Mouse (Mus musculus) embryonic facial prominence, embryonic 14.5 days (tissue): ENCODE measurements around the gene Plxna1. TPM values are rescaled to one million over a fixed set of nuclear protein-coding genes. Genes with fewer than 3 reads are reported as not detected.

ENCODE experiments used
- ATAC-seq: fragments of 200-750 bp; cut with Nextera tagmentation; 2 replicates; pipeline ENCODE4 v1.8.0; 2017; ENCODE audit warnings: low read depth, moderate number of reproducible peaks, moderate TSS enrichment
- DNase-seq: peaks from one replicate; pipeline ENCODE4 v3.0.0-alpha.2; 2015; ENCODE audit warnings: low spot score
- H3K27ac ChIP-seq: fragments of 300-500 bp; sonication (generic); replicated peaks from 2 replicates; pipeline ENCODE4 v1.5.1; 2014; ENCODE audit warnings: low read depth, mild to moderate bottlenecking, low read length, moderate library complexity
- H3K27me3 ChIP-seq: fragments of 300-500 bp; sonication (generic); replicated peaks from 2 replicates; pipeline ENCODE4 v1.6.1; 2014; ENCODE audit warnings: low read length; ENCODE audit not compliant: control insufficient read depth, insufficient read depth
- H3K36me3 ChIP-seq: fragments of 300-500 bp; sonication (generic); 2 replicates; pipeline ENCODE4 v1.6.1; 2014; ENCODE audit warnings: low read length, mixed read lengths; ENCODE audit not compliant: control insufficient read depth, insufficient read depth
- H3K4me1 ChIP-seq: fragments of 300-500 bp; sonication (generic); 2 replicates; pipeline ENCODE4 v1.6.1; 2014; ENCODE audit warnings: antibody characterized with exemption, low read length; ENCODE audit not compliant: control insufficient read depth, insufficient read depth
- H3K4me2 ChIP-seq: fragments of 300-500 bp; sonication (generic); 2 replicates; pipeline ENCODE4 v1.6.1; 2014; ENCODE audit warnings: low read depth, mild to moderate bottlenecking, low read length, moderate library complexity, mixed read lengths
- H3K4me3 ChIP-seq: fragments of 300-500 bp; sonication (generic); 2 replicates; pipeline ENCODE4 v1.5.1; 2014; ENCODE audit warnings: low read depth, mild to moderate bottlenecking, low read length
- H3K9ac ChIP-seq: fragments of 300-500 bp; sonication (generic); 2 replicates; pipeline ENCODE4 v1.6.1; 2014; ENCODE audit warnings: low read depth, mild to moderate bottlenecking, low read length, moderate library complexity, mixed read lengths
- H3K9me3 ChIP-seq: fragments of 300-500 bp; sonication (generic); 2 replicates; pipeline ENCODE4 v1.6.1; 2016; ENCODE audit warnings: low read length; ENCODE audit not compliant: control insufficient read depth
- WGBS: fragments of 180-500 bp; shearing (Covaris S2); extraction: QIAGEN DNeasy Blood & Tissue Kit; methylation state at CpG from one replicate; pipeline ENCODE4 v1.1.7; 2014; 5-methylcytosine and 5-hydroxymethylcytosine counted together
- polyA plus RNA-seq: library from polyadenylated mRNA; unstranded; fragments of >200 nt; fragmentation: Nextera tagmentation; extraction: Ambion mirVana; gene quantifications from 2 replicates; pipeline ENCODE4 v1.2.1, GENCODE M21; 2014

The Plxna1 gene
- polyA plus RNA-seq, 1 experiment from 2014 or later = 31.8 TPM

GRCm38 (mm10) chr6:89355661-89356060 lies 6.8 kb downstream of the Plxna1 start:
- WGBS = 38% methylated on average over 7 of the region's 7 CpGs
- Histone ChIP-seq H3K4me3 (no peak overlapping the region), H3K9me3 (no peaks in the 10 kb centered on the region), H3K4me1 (peaks cover 47% of the 10 kb centered on the region), H3K4me2 (no peak overlapping the region), H3K9ac (no peak overlapping the region), H3K36me3 (peaks cover 54% of the 10 kb centered on the region), H3K27me3 (no peaks in the 10 kb centered on the region), H3K27ac (no peak overlapping the region)
- DNase-seq = no peak
- ATAC-seq = no peak

GRCm38 (mm10) chr6:89354726-89355125 lies 7.7 kb downstream of the Plxna1 start:
- Histone ChIP-seq H3K27me3 (no peaks in the 10 kb centered on the region), H3K4me3 (no peak overlapping the region), H3K9ac (no peak overlapping the region), H3K36me3 (peaks cover 63% of the 10 kb centered on the region), H3K9me3 (no peaks in the 10 kb centered on the region), H3K4me2 (no peak overlapping the region), H3K27ac (no peak overlapping the region), H3K4me1 (peaks cover 40% of the 10 kb centered on the region)
- no peak for ATAC-seq
- DNase-seq = no peak
- 87% methylated on average over 12 of the region's 12 CpGs for WGBS

GRCm38 (mm10) chr6:89354076-89354475 lies 8.3 kb downstream of the Plxna1 start:
- Histone ChIP-seq H3K4me1 (peaks cover 34% of the 10 kb centered on the region), H3K36me3 (peaks cover 69% of the 10 kb centered on the region), H3K27ac (0 out of 2 replicates have a peak overlapping the region, but pooled peaks have one; percentile 65), H3K4me2 (no peak overlapping the region), H3K9ac (peak overlapping the region; percentile 25; the same call in 1 of the 2 replicates), H3K27me3 (no peaks in the 10 kb centered on the region), H3K4me3 (no peak overlapping the region), H3K9me3 (no peaks in the 10 kb centered on the region)
- no peak for DNase-seq
- 72% methylated on average over 4 of the region's 5 CpGs for WGBS
- no peak for ATAC-seq

- DNase-seq = peak; percentile 81
- no peak overlapping the region for H3K4me3 ChIP-seq
- H3K4me1 ChIP-seq = peaks cover 30% of the 10 kb centered on the region
- peaks cover 78% of the 10 kb centered on the region for H3K36me3 ChIP-seq
- H3K27ac ChIP-seq = peak overlapping the region; percentile 65; the same call in 1 of the 2 replicates
- peak; percentile 32; the same call in 1 of the 2 replicates for ATAC-seq
- H3K9me3 ChIP-seq = no peaks in the 10 kb centered on the region
- no peaks in the 10 kb centered on the region for H3K27me3 ChIP-seq
- H3K4me2 ChIP-seq = no peak overlapping the region
- H3K9ac ChIP-seq = peak overlapping the region; percentile 8; the same call in 1 of the 2 replicates
- WGBS = 67% methylated on average over 8 of the region's 8 CpGs
These were observed 9.3 kb downstream of the Plxna1 start for GRCm38 (mm10) chr6:89353101-89353500.

GRCm38 (mm10) chr6:89351441-89352137 lies 10.8 kb downstream of the Plxna1 start:
- peak overlapping the region; percentile 73 for H3K27ac ChIP-seq
- peaks cover 30% of the 10 kb centered on the region for H3K4me1 ChIP-seq
- H3K9ac ChIP-seq = peak overlapping the region; percentile 26; the same call in 1 of the 2 replicates
- H3K36me3 ChIP-seq = peaks cover 72% of the 10 kb centered on the region
- H3K4me2 ChIP-seq = no peak overlapping the region; the same call in 1 of the 2 replicates
- DNase-seq (peak; percentile 92), ATAC-seq (peak; percentile 51)
- H3K4me3 ChIP-seq = no peak overlapping the region
- no peaks in the 10 kb centered on the region for H3K27me3 ChIP-seq
- H3K9me3 ChIP-seq = no peaks in the 10 kb centered on the region
- WGBS = 19% methylated on average over 5 of the region's 5 CpGs

GRCm38 (mm10) chr6:89350520-89350919 lies 11.9 kb downstream of the Plxna1 start:
- no peak overlapping the region for H3K4me3 ChIP-seq
- no peak for DNase-seq
- no peaks in the 10 kb centered on the region for H3K27me3 ChIP-seq
- no peak overlapping the region for H3K4me2 ChIP-seq
- H3K36me3 ChIP-seq = peaks cover 65% of the 10 kb centered on the region
- H3K9ac ChIP-seq = no peak overlapping the region
- peak overlapping the region; percentile 73; the same call in 1 of the 2 replicates for H3K27ac ChIP-seq
- no peak for ATAC-seq
- peaks cover 35% of the 10 kb centered on the region for H3K4me1 ChIP-seq
- 100% methylated on average over 2 of the region's 2 CpGs for WGBS
- H3K9me3 ChIP-seq = no peaks in the 10 kb centered on the region

- ATAC-seq (no peak), DNase-seq (no peak)
- H3K4me1 ChIP-seq = peaks cover 39% of the 10 kb centered on the region
- H3K27ac ChIP-seq = no peak overlapping the region
- 33% methylated on average over 1 of the region's 1 CpGs for WGBS
- no peak overlapping the region for H3K4me3 ChIP-seq
- H3K36me3 ChIP-seq = peaks cover 62% of the 10 kb centered on the region
- no peaks in the 10 kb centered on the region for H3K27me3 ChIP-seq
- no peak overlapping the region for H3K4me2 ChIP-seq
- no peaks in the 10 kb centered on the region for H3K9me3 ChIP-seq
- no peak overlapping the region for H3K9ac ChIP-seq
These were observed 12.3 kb downstream of the Plxna1 start for GRCm38 (mm10) chr6:89350037-89350515.

GRCm38 (mm10) chr6:89348363-89348762 lies 14.1 kb downstream of the Plxna1 start:
- no peak overlapping the region for H3K9ac ChIP-seq
- H3K27me3 ChIP-seq = no peaks in the 10 kb centered on the region
- 62% methylated on average over 5 of the region's 9 CpGs for WGBS
- H3K4me1 ChIP-seq = peaks cover 46% of the 10 kb centered on the region
- no peak overlapping the region for H3K4me3 ChIP-seq
- peak; percentile 41 for DNase-seq
- ATAC-seq = no peak
- H3K9me3 ChIP-seq = no peaks in the 10 kb centered on the region
- H3K27ac ChIP-seq = 0 out of 2 replicates have a peak overlapping the region, but pooled peaks have one; percentile 21
- H3K36me3 ChIP-seq = peaks cover 50% of the 10 kb centered on the region
- H3K4me2 ChIP-seq = no peak overlapping the region
